Mouse (Mus musculus) bone marrow, adult 2 months (tissue): Measurements from ENCODE around the gene Tprn. TPM values are rescaled to one million over a fixed set of nuclear protein-coding genes. Genes with fewer than 3 reads are reported as not detected.

ENCODE experiments used
- H3K27ac ChIP-seq: fragments of 200-500 bp; 2 replicates; pipeline ENCODE4 v1.5.1; 2012; ENCODE audit warnings: low read depth, mild to moderate bottlenecking, control low read depth, inconsistent platforms, low read length; ENCODE audit not compliant: control insufficient read depth, poor library complexity, insufficient read depth
- H3K4me1 ChIP-seq: fragments of 200-500 bp; 2 replicates; pipeline ENCODE4 v1.6.1; 2011; ENCODE audit warnings: low read length; ENCODE audit not compliant: control insufficient read depth, insufficient read depth
- H3K4me3 ChIP-seq: fragments of 200-500 bp; replicated peaks from 2 replicates; pipeline ENCODE3; 2011; ENCODE audit warnings: mild to moderate bottlenecking, low read depth, low read length, control low read depth; ENCODE audit not compliant: control insufficient read depth
- CTCF ChIP-seq: fragments of 200-500 bp; IDR thresholded peaks from 2 replicates; pipeline ENCODE4 v1.5.1; 2011; ENCODE audit warnings: low read length, control low read depth; ENCODE audit not compliant: control insufficient read depth, insufficient read depth
- POLR2A ChIP-seq: fragments of 200-500 bp; IDR thresholded peaks from 2 replicates; pipeline ENCODE4 v1.6.1; 2011; ENCODE audit warnings: low read depth, mild to moderate bottlenecking, control low read depth, low read length, borderline replicate concordance; ENCODE audit not compliant: control insufficient read depth
- WGBS: fragments of 180-500 bp; shearing (Covaris S2); methylation state at CpG from one replicate; pipeline ENCODE4 v1.1.7; 2018; 5-methylcytosine and 5-hydroxymethylcytosine counted together
- polyA plus RNA-seq: library from polyadenylated mRNA; stranded (reverse); fragments of >200 nt; gene quantifications from 2 replicates; pipeline ENCODE4 v1.2.4, GENCODE M21; 2011; ENCODE audit warnings: low replicate concordance; ENCODE audit not compliant: missing spikeins, insufficient read depth, insufficient read length

Gene Tprn
- polyA plus RNA-seq, 1 experiment: 17.5 TPM

DNA sequence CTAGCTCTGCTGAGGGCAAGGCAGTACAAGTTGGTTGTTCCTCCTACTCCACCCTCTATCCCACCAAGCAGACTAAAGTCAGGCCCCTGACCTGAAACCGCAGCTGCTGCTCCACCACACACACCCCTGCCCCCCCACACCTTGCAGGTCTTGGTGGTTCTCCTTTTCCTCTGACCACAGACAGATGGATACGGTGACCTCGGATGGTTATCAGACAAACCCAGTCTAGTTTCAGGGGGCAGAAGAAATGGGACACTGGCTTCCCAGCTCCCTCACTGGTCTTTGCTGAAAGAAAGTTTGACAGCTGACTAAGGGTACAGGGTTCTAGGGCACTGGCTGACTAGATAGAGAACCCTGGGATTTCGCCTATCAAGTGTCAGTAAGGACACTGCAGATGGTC, 29.0 kb upstream of the Tprn start:
- H3K4me1 ChIP-seq: no peaks in the 10 kb centered on the region; the same call in 1 of the 2 replicates
- no peak overlapping the region for H3K27ac ChIP-seq
- no peak overlapping the region for H3K4me3 ChIP-seq
- TF ChIP-seq CTCF: no peak
- TF ChIP-seq POLR2A: no peak
- 10% methylated on average over 4 of the region's 4 CpGs for WGBS

DNA sequence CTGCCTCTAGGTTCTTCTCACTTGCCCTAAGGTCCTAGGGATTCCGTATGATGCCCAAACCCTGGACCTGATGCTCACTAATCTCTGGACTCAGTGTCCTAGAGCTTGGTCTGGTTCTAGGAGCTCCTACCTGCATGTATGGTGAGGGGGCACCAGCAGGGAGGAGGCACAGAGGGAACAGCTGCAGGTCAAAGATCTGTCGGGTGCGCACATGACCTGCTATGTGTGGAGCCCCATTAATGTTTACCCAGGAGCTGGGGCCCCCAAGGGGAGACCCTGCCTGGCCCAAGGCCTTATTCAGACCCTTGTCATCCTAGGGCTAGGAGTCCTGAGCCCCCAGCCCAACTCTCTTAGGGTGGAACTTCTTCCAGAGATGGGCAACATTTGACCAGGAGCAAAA, 28.4 kb upstream of the Tprn start, which contains the start of gene Slc34a3:
Slc34a3 (minus strand) TSS at position 315 of the 400 bp plus-strand sequence.
- 51% methylated on average over 3 of the region's 3 CpGs for WGBS
- Histone ChIP-seq H3K27ac (no peak within 1 kb of the TSS), H3K4me3 (no peak within 1 kb of the TSS), H3K4me1 (no peaks in the 10 kb centered on the region; the same call in 1 of the 2 replicates)
- TF ChIP-seq CTCF (no peak), POLR2A (no peak)

DNA sequence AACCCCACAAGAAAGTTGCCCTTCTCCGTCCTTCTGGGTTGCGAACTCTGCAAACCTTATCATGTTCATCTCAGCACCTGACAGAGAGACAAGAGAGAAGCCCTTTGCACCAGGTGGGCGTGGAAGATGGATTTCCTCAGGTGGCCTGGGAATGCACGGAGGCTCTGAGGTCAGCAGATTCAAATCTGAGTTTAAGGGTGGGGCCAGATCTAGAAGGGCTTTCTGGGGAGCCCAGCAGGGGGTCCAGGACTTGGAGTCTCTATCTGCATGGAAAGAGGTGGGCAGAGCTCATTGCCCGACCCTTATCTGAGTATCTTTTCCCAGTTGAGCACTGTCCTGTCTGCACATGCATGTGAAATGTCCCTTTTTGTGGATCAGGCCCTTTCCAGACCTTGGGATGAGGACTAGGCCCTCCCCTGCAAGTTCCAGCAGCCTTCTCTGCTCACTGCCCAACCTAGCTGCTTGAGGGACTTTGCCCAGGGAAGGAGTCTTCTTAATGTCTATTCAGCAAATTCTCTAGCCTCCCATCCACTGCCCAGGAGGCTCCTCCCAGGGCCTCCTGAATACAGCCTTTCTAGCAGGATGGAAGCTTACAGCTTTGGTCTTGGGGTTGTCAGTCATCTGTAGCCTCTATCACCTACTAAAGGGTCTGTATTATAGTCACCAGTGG, 27.7 kb upstream of the Tprn start:
- Histone ChIP-seq H3K4me1 (no peaks in the 10 kb centered on the region; the same call in 1 of the 2 replicates), H3K4me3 (no peak overlapping the region), H3K27ac (no peak overlapping the region)
- 72% methylated on average over 5 of the region's 5 CpGs for WGBS
- TF ChIP-seq CTCF (no peak), POLR2A (no peak)

DNA sequence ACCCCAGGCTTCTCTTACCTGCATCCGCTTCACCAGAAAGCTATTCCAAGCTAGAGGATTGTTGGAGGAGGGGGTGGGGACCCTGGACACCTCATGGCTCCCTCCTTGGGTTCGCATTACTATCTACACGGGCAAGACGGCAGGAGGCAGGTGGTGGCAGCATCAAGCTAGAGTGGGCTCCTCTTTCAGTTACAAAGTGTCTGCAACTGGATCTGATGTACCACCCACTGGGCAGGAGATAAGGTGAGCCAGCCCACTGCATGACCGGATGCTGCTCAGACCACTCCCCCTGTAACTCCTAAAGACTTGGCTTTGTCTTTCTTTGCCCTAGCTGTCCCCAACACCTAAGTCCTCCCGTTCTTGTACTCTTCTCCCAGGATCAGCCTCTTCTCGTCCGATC, 25.8 kb upstream of the Tprn start, which contains the start of gene Rnf224:
Rnf224 (minus strand) TSS at position 174 of the 400 bp plus-strand sequence.
- peaks cover 2% of the 10 kb centered on the region for H3K4me1 ChIP-seq
- WGBS: 77% methylated on average over 8 of the region's 8 CpGs
- TF ChIP-seq CTCF: no peak
- no peak for TF ChIP-seq POLR2A

DNA sequence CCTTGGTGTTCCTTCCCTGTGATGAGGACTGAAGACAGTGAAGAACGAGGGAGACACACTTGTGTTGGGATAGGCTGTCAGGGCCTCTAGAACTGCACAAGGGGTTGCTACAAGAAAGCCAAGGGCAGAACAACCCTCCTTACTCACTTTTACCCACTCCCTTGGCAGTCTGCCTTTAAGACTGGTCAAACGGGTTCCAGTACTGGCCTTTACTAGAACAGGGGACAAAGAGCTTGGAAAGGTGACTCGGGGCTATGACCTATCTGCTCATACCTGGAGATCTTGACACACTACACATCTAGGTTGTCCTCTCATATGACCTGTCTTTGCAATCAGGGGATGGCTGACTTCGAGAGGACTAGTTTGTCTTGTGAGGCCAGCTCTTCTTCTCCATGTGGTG, 24.9 kb upstream of the Tprn start:
- WGBS: 67% methylated on average over 4 of the region's 4 CpGs
- TF ChIP-seq CTCF (no peak), POLR2A (no peak)
- H3K4me1 ChIP-seq: peaks cover 2% of the 10 kb centered on the region

More for the DNA sequence above, 25.8 kb upstream of the Tprn start, which contains the start of gene Rnf224:
- Histone ChIP-seq H3K4me3 (no peak within 1 kb of the TSS), H3K27ac (no peak within 1 kb of the TSS)

DNA sequence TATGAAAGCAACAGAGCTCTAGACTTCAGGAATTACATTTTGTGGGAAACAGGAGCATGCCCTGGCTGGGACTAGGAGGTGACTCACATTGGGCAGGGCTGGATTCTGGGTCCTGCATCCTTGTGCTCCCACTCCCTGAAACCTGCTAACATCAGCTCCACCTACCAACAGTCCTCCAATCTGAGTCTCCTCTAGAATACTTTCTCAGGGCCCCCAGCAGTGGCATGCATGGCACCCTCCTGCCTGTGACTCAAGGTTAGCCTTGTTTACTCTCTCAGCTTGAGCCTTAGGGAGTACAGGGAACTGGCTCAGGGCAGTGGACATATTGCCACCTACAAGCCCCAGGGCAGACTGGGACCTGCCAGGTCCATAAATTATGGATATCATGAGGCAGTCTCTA, 24.3 kb upstream of the Tprn start:
- H3K4me1 ChIP-seq: peaks cover 2% of the 10 kb centered on the region
- TF ChIP-seq CTCF (no peak), POLR2A (no peak)
- H3K27ac ChIP-seq: no peak overlapping the region
- no peak overlapping the region for H3K4me3 ChIP-seq

More for the DNA sequence above, 24.9 kb upstream of the Tprn start:
- no peak overlapping the region for H3K4me3 ChIP-seq
- H3K27ac ChIP-seq: no peak overlapping the region

DNA sequence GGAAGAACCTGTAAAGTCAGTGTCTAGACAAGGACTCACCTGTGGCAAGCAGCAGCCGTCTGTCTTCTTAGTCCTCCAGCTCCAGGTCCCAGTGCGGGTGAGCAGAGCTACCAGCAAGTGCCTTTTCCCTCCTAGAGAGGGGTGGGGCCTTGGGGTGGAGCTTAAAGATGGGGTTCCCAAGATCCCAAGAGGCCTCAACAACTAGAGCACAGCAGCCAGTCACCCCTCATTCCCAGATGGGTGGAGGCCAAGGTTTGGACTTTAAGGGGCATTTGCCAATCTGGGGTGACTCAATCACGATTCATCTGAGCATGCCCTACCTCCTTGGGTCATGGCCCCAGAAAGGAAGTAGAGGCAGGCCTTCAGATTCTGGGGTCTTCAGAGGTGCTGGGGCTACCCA, 22.7 kb upstream of the Tprn start:
- H3K4me3 ChIP-seq: no peak overlapping the region
- 83% methylated on average over 3 of the region's 3 CpGs for WGBS
- TF ChIP-seq CTCF (no peak), POLR2A (no peak)
- H3K4me1 ChIP-seq: peaks cover 2% of the 10 kb centered on the region
- no peak overlapping the region for H3K27ac ChIP-seq

DNA sequence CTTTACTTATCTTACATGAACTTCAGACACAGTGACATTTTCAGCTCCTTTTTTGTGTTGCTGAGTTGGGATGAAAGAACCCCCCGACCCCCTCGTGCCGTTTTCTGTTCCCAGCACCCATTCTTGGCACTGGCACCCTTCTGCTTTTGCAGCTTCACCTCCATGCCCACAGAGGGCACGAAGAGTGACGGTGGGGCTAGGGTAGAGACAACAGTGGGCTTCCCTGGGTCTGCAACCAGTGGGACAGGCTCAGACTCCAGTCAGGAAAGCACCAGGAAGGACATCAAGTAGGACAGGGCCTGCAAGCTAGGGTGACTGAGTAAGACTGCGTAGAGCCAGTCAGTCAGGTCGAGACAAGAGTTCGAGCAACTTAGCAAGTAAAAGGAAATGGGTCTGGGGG, 22.1 kb upstream of the Tprn start:
- H3K4me1 ChIP-seq: peaks cover 2% of the 10 kb centered on the region
- H3K27ac ChIP-seq: no peak overlapping the region
- no peak overlapping the region for H3K4me3 ChIP-seq
- WGBS: 57% methylated on average over 8 of the region's 8 CpGs
- TF ChIP-seq CTCF (no peak), POLR2A (no peak)

DNA sequence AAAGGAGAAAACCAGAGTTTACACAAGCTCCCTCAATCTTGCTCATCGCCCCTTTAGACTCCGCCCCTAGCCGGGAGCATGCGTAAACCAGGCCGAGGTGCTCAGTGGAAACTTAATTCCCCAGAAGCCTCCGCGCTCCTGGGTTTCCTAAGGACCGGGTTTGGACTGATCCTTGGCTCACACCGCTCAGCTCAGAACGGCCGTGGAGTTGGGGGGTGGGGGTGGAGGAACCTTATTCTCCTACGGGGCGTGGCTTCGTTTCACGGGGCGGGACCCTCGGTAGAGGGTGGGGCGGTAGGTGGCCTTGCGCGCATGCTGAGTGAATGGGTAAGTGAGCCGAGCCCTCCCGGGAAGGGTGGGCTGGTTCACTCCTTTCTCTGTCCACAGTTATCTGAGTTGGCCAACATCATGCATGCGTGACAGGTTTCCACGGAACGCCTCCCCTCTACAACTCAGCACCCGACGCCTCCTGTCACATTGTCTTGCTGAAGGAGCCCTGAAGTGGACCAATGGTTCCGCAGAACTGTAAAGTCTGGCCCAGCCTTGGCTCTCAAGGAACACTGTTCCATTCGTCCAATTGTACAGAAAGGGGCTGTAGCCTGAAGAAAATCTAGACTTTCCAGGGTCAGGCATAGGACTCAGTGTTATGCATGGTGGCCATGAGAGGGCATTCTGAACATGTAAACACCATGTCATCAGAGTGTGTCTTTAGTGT, 21.5 kb upstream of the Tprn start:
- TF ChIP-seq POLR2A: no peak
- no peak for TF ChIP-seq CTCF
- peak overlapping the region; percentile 51 for H3K4me3 ChIP-seq
- 2% methylated on average over 29 of the region's 29 CpGs for WGBS
- H3K27ac ChIP-seq: no peak overlapping the region; the same call in 1 of the 2 replicates
- H3K4me1 ChIP-seq: peaks cover 2% of the 10 kb centered on the region

DNA sequence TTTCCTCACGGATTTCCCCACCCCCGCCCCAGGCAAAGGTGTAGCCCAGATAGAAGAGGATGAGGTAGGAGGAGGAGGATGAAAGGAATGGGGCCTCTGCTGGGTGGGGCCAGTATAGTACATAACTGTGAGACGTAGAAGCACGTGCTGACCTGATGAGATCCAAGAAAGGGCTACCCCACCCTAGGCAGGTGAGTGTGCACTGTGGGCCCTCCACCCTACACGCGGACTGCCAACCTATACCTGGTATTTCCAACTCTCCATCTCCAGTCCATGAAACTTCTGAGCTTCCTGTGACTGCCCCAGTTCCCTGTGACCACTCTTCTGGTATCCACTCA, 21.0 kb upstream of the Tprn start:
- no peak overlapping the region for H3K27ac ChIP-seq
- 23% methylated on average over 6 of the region's 6 CpGs for whole genome bisulfite sequencing
- no peak overlapping the region for H3K4me3 ChIP-seq
- peaks cover 2% of the 10 kb centered on the region for H3K4me1 ChIP-seq
- TF ChIP-seq POLR2A: no peak
- TF ChIP-seq CTCF: no peak
